Mouse (Mus musculus) cortical plate, adult 2 months (tissue): ENCODE data around the gene Creld2.

ENCODE experiments used
- CTCF ChIP-seq: fragments of 200-500 bp; IDR thresholded peaks from 2 replicates; pipeline ENCODE4 v1.5.1; 2011; ENCODE audit warnings: mild to moderate bottlenecking, control low read depth, low read length; ENCODE audit not compliant: insufficient read depth; ENCODE audit errors: extremely low read depth
- POLR2A ChIP-seq: fragments of 200-500 bp; IDR thresholded peaks from 2 replicates; pipeline ENCODE4 v1.6.1; 2011; ENCODE audit warnings: mild to moderate bottlenecking, low read length, control low read depth; ENCODE audit not compliant: insufficient read depth; ENCODE audit errors: extremely low read depth

DNA sequence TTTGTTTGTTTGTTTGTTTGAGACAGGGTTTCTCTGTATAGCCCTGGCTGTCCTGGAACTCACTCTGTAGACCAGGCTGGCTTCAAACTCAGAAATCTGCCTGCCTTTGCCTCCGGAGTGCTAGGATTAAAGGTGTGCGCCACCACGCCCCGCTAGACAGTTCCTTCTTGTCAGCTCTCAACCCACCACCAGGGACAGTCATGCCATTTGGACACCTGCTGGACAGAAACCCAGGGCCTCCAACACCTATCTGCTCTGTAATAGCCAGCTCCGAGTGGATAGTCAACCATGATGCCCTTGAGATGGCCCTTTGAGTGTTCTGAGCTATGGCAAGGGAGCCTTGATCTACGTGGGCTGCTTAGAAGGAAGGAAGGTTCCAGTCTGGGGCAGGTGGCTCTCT is 16.6 kb downstream of the Creld2 start:
- TF ChIP-seq CTCF: no peak
- TF ChIP-seq POLR2A: no peak
